Mouse (Mus musculus) CD4-positive, CD25-positive, alpha-beta regulatory T cell, adult 4 months (primary cell): ENCODE results near the gene Vmn1r104. TPM values are rescaled to one million over a fixed set of nuclear protein-coding genes. Genes with fewer than 3 reads are reported as not detected.
"Not testable (repeated sequence)": the region's sequence is repeated elsewhere in the genome, so short reads cannot be mapped to it uniquely, and the experiment has no call there.

Experiments used
- ATAC-seq: one replicate; pipeline ENCODE4 v1.8.0; 2017
- polyA plus RNA-seq, 2 experiments: library from polyadenylated mRNA; unstranded; fragments of 100-300 nt; shearing (Covaris generic); gene quantifications; one replicate each; pipeline ENCODE4 v1.2.1; 2017

The Vmn1r104 gene
- not detected for polyA plus RNA-seq

DNA sequence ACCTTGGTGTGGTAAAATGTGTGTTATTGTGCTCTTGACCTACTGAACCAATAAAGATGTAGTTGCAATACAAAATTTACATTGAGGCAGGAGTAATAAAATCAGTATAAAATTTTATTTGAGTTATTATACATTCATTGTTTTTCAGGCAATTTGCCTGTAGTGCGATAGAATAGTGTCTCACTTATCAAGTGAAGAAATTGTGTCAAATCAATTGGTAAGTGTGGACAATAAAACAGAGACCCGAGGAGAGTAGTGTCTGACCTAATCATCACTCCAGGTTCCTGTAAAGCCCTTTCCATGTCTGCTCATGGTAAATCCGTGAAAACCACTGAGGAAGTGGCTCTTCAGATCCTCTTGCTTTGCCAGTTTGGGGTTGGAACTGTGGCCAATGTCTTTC is at the start of gene Vmn1r104:
Gene Vmn1r104, plus strand, starts transcription at position 301 of the 400 bp plus-strand sequence.
- not testable (repeated sequence) for ATAC-seq

DNA sequence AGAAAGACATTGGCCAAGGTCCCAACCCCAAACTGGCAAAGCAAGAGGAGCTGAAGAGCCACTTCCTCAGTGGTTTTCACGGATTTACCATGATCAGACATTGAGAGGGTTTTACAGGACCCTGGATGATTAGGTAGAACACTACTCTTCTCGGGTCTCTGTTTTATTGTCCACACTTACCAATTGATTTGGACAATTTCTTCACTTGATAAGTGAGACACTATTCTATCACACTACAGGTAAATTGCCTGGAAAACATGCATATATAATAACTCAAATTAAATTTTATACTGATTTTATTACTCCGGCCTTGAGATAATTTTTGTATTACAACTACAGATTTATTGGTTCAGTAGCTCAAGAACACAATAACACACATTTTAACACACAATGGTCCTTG is 23.2 kb upstream of the Vmn1r104 start, which contains the start of gene Vmn1r103:
Gene Vmn1r103, minus strand, starts transcription at position 101 of the 400 bp plus-strand sequence.
- not testable (repeated sequence) for ATAC-seq

DNA sequence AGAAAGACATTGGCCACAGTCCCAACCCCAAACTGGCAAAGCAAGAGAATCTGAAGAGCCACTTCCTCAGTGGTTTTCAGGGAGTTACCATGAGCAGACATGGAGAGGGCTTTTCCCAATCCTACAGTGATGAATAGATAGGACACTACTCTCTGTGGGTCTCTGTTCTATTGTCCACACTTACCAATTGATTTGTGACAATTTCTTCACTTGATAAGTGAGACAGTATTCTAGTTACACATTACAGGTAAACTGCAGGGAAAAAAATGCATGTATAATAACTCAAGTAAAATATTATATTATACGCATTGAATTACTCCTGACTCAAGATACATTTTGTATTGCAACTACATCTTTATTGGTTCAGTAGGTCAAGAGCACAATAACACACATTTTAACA is 12.0 kb downstream of the Vmn1r104 start, which contains the start of gene Gm5726:
Gene Gm5726, minus strand, starts transcription at position 101 of the 400 bp plus-strand sequence.
- ATAC-seq, result not testable (repeated sequence)

DNA sequence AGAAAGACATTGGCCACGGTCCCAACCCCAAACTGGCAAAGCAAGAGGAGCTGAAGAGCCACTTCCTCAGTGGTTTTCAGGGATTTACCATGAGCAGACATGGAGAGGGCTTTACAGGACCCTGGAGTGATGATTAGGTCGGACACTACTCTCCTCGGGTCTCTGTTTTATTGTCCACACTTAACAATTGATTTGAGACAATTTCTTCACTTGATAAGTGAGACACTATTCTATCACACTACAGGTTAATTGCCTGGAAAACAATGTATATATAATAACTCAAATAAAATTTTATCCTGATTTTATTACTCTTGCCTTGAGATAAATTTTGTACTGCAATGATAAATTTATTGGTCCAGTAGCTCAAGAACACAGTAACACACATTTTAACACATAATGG is 42.5 kb downstream of the Vmn1r104 start, which contains the start of gene Gm4141:
Gene Gm4141, minus strand, starts transcription at position 101 of the 400 bp plus-strand sequence.
- not testable (repeated sequence) for ATAC-seq

Other genes with a start within 250 kb of the Vmn1r104 start
- not detected for gene Gm4133, start 199.8 kb upstream of the Vmn1r104 start, polyA plus RNA-seq
- gene Gm5728, start 158.4 kb upstream of the Vmn1r104 start, polyA plus RNA-seq, result not detected
- gene Vmn1r100, start 115.9 kb upstream of the Vmn1r104 start, polyA plus RNA-seq, result not detected
- gene Vmn1r101, start 91.2 kb upstream of the Vmn1r104 start, polyA plus RNA-seq, result not detected
- gene Gm10670, start 58.9 kb upstream of the Vmn1r104 start, polyA plus RNA-seq, result not detected
- not detected for gene Vmn1r103, start 23.3 kb upstream of the Vmn1r104 start, polyA plus RNA-seq
- gene Gm5726, start 11.9 kb downstream of the Vmn1r104 start, polyA plus RNA-seq, result not detected
- gene Gm4141, start 42.4 kb downstream of the Vmn1r104 start, polyA plus RNA-seq, result not detected
- not detected for gene Gm4513, start 65.2 kb downstream of the Vmn1r104 start, polyA plus RNA-seq
- gene Vmn1r107, start 135.1 kb downstream of the Vmn1r104 start, polyA plus RNA-seq, result not detected
- not detected for gene Vmn1r111, start 169.4 kb downstream of the Vmn1r104 start, polyA plus RNA-seq
- gene Gm10668, start 196.8 kb downstream of the Vmn1r104 start, polyA plus RNA-seq, result not detected
- gene Vmn1r112, start 237.3 kb downstream of the Vmn1r104 start, polyA plus RNA-seq, result not detected